Mouse (Mus musculus): Measurements from ENCODE around the gene Rnf5. TPM values are rescaled to one million over a fixed set of nuclear protein-coding genes. Genes with fewer than 3 reads are reported as not detected.

The Rnf5 gene
- polyA plus RNA-seq, 1 experiment from 2014 or later, result 139 TPM

- ATAC-seq (ENCODE audit: insufficient number of reproducible peaks, insufficient read depth, low FRiP score, low TSS enrichment), result no peak
- Histone ChIP-seq H3K4me2 (replicated peaks) (no peak overlapping the region), H3K27ac (no peak overlapping the region), H3K9me3 (no peaks in the 10 kb centered on the region), H3K36me3 (no peaks in the 10 kb centered on the region), H3K9ac (no peak overlapping the region), H3K4me3 (no peak overlapping the region), H3K4me1 (no peaks in the 10 kb centered on the region), H3K27me3 (no peaks in the 10 kb centered on the region)
- 77% methylated on average over 11 of the region's 11 CpGs for WGBS
Observed at GRCm38 (mm10) chr17:34557411-34557810, 46.1 kb downstream of the Rnf5 start.

- no peaks in the 10 kb centered on the region for H3K4me1 ChIP-seq
- H3K27ac ChIP-seq, result no peak overlapping the region
- H3K9ac ChIP-seq, result no peak overlapping the region
- H3K4me2 ChIP-seq (replicated peaks), result no peak overlapping the region
- no peak overlapping the region for H3K4me3 ChIP-seq
- ATAC-seq (ENCODE audit: insufficient number of reproducible peaks, insufficient read depth, low FRiP score, low TSS enrichment), result no peak
- WGBS, result 82% methylated on average over 8 of the region's 8 CpGs
- no peaks in the 10 kb centered on the region for H3K9me3 ChIP-seq
- H3K36me3 ChIP-seq, result no peaks in the 10 kb centered on the region
- H3K27me3 ChIP-seq, result no peaks in the 10 kb centered on the region
Observed at GRCm38 (mm10) chr17:34556406-34556805, 47.1 kb downstream of the Rnf5 start.

- no peak overlapping the region for H3K27ac ChIP-seq
- WGBS, result 27% methylated on average over 5 of the region's 5 CpGs
- no peak overlapping the region for H3K4me3 ChIP-seq
- no peaks in the 10 kb centered on the region for H3K9me3 ChIP-seq
- no peak overlapping the region for H3K9ac ChIP-seq
- no peaks in the 10 kb centered on the region for H3K27me3 ChIP-seq
- no peaks in the 10 kb centered on the region for H3K36me3 ChIP-seq
- no peak overlapping the region for H3K4me2 ChIP-seq (replicated peaks)
- H3K4me1 ChIP-seq, result no peaks in the 10 kb centered on the region
- no peak for ATAC-seq (ENCODE audit: insufficient number of reproducible peaks, insufficient read depth, low FRiP score, low TSS enrichment)
Observed at GRCm38 (mm10) chr17:34555483-34555882, 48.0 kb downstream of the Rnf5 start.

Other genes starting within 250 kb of the Rnf5 start
- gene Btnl2, start 248.9 kb downstream of the Rnf5 start, polyA plus RNA-seq (2016; fragmentation: Nextera tagmentation; extraction: Ambion mirVana), result not detected in 2 replicates
- gene Btnl1, start 226.6 kb downstream of the Rnf5 start, polyA plus RNA-seq (2016; fragmentation: Nextera tagmentation; extraction: Ambion mirVana), result not detected in 2 replicates
- 0.81 and 1.00 TPM in 2 replicates for gene BC051142, start 204.9 kb downstream of the Rnf5 start, polyA plus RNA-seq (2016; fragmentation: Nextera tagmentation; extraction: Ambion mirVana)
- gene Btnl4, start 126.4 kb downstream of the Rnf5 start, polyA plus RNA-seq (2016; fragmentation: Nextera tagmentation; extraction: Ambion mirVana), result not detected in 2 replicates
- gene Btnl6, start 86.3 kb downstream of the Rnf5 start, polyA plus RNA-seq (2016; fragmentation: Nextera tagmentation; extraction: Ambion mirVana), result not detected in 2 replicates
- gene Notch4, start 39.4 kb downstream of the Rnf5 start, polyA plus RNA-seq (2016; fragmentation: Nextera tagmentation; extraction: Ambion mirVana), result 6.9 TPM in 2 replicates
- 3.5 and 6.3 TPM in 2 replicates for gene Gpsm3, start 13.9 kb downstream of the Rnf5 start, polyA plus RNA-seq (2016; fragmentation: Nextera tagmentation; extraction: Ambion mirVana)
- 25.1 and 28.0 TPM in 2 replicates for gene Pbx2, start 12.4 kb downstream of the Rnf5 start, polyA plus RNA-seq (2016; fragmentation: Nextera tagmentation; extraction: Ambion mirVana)
- 3.1 and 3.5 TPM in 2 replicates for gene Ager, start 5.8 kb downstream of the Rnf5 start, polyA plus RNA-seq (2016; fragmentation: Nextera tagmentation; extraction: Ambion mirVana)
- 54.8 and 62.8 TPM in 2 replicates for gene Agpat1, start 572 bp upstream of the Rnf5 start, polyA plus RNA-seq (2016; fragmentation: Nextera tagmentation; extraction: Ambion mirVana)
- 7.0 and 10.1 TPM in 2 replicates for gene Egfl8, start 12.3 kb upstream of the Rnf5 start, polyA plus RNA-seq (2016; fragmentation: Nextera tagmentation; extraction: Ambion mirVana)
- gene Ppt2, start 24.8 kb upstream of the Rnf5 start, polyA plus RNA-seq (2016; fragmentation: Nextera tagmentation; extraction: Ambion mirVana), result 18.0 and 18.8 TPM in 2 replicates
- gene Prrt1, start 25.8 kb upstream of the Rnf5 start, polyA plus RNA-seq (2016; fragmentation: Nextera tagmentation; extraction: Ambion mirVana), result 0.52 and 0.56 TPM in 2 replicates
- 16.6 and 16.8 TPM in 2 replicates for gene Fkbpl, start 41.1 kb upstream of the Rnf5 start, polyA plus RNA-seq (2016; fragmentation: Nextera tagmentation; extraction: Ambion mirVana)
- gene Atf6b, start 43.5 kb upstream of the Rnf5 start, polyA plus RNA-seq (2016; fragmentation: Nextera tagmentation; extraction: Ambion mirVana), result 110 TPM in 2 replicates
- gene Tnxb, start 66.8 kb upstream of the Rnf5 start, polyA plus RNA-seq (2016; fragmentation: Nextera tagmentation; extraction: Ambion mirVana), result 0.01 and 0.05 TPM in 2 replicates
- 0.05 TPM in 1 of 2 replicates, not detected in the other for gene C4b, start 140.2 kb upstream of the Rnf5 start, polyA plus RNA-seq (2016; fragmentation: Nextera tagmentation; extraction: Ambion mirVana)
- gene Cyp21a1, start 200.9 kb upstream of the Rnf5 start, polyA plus RNA-seq (2016; fragmentation: Nextera tagmentation; extraction: Ambion mirVana), result not detected in 2 replicates
- gene Stk19, start 233.3 kb upstream of the Rnf5 start, polyA plus RNA-seq (2016; fragmentation: Nextera tagmentation; extraction: Ambion mirVana), result 21.5 and 23.8 TPM in 2 replicates
- 65.5 and 77.7 TPM in 2 replicates for gene Dxo, start 233.3 kb upstream of the Rnf5 start, polyA plus RNA-seq (2016; fragmentation: Nextera tagmentation; extraction: Ambion mirVana)
- 61.6 and 64.3 TPM in 2 replicates for gene Skiv2l, start 246.5 kb upstream of the Rnf5 start, polyA plus RNA-seq (2016; fragmentation: Nextera tagmentation; extraction: Ambion mirVana)
- gene Nelfe, start 246.7 kb upstream of the Rnf5 start, polyA plus RNA-seq (2016; fragmentation: Nextera tagmentation; extraction: Ambion mirVana), result 127 and 134 TPM in 2 replicates